Mouse (Mus musculus): ENCODE data around the gene Rad9b.
"Not testable (repeated sequence)": the region's sequence is repeated elsewhere in the genome, so short reads cannot be mapped to it uniquely, and the experiment has no call there.

Gene Rad9b

DNA sequence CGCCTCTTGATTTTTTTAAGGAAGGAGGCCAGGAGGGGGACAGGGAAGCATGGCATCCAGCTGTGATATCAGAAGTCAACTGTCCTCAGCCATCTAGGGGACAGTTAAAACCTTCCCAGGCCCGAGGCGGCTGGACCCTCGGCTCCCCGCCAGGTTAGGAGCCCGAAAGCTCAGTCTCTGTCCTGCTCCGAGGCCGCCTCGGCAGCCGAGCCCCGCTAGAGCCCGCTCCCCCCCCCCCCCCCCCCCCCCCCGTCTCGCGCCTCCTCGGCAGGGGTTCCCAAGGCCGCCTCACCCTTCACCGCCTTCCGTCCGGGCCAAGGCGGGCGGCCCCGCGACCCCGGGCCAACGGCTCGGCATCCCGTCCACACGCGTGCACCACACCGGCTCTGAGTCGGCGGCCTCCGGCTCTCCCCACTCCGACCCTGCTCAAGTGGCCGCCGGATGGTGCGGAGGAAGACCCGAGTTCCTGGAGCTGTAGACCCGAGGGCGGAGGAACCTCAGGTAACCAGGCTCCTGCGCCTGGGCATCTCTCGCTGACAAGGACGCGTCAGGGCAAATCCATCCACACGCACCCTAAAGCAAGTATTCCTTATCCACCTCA lies 17.7 kb upstream of the Rad9b start, which contains the start of gene Gpn3:
Gene Gpn3, plus strand, starts transcription at position 286 of the 601 bp plus-strand sequence.
- peak; percentile 52 for DNase-seq (ENCODE audit: low spot score)

DNA sequence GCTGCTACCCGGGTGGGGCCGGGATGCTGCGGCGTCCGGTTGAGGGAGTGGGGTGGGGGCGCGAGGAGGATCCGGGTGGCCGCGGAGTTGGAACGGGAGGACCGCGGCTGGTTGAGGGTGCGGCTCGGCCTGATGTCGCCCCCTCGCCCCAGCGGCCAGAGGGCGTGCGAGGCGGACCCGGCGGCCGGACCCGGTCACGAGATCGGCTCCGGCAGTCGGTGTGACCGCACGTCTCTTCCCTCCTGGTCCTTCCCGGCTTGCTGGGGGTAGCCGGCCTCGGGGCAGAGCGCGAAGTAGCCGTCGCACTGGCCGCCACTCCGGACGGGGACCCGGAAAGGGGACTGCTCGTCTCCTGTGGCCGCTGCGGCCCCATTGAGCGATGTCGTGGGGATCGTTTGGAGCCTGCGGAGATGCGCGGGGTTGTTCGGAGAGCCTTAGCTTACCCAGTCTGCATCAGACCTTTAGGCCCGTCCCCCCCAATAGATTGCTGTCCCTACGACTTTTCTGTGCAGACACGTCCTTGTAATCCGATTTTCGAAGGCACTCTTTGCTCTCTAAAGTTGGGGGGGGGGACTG lies 547 bp upstream of the Rad9b start:
- DNase-seq (ENCODE audit: low spot score): no peak

DNA sequence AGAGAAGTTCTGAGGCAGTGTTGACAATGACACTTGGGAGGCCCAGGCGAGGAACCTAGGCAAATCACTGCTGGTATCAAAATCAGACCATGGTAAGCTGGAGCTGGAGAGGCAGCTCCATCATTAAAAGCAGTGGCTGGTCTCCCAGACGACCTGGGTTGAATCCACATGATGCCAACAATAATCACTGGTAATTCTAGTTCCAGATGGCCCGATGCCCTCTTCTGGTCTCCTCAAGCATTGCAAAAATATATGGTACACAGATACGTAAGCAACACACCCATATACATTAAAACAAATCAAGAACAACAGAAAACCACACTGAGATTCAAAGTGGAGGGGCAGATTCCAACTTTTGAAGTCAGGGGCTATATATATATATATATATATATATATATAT lies 8.3 kb downstream of the Rad9b start:
- DNase-seq (ENCODE audit: low spot score): no peak

DNA sequence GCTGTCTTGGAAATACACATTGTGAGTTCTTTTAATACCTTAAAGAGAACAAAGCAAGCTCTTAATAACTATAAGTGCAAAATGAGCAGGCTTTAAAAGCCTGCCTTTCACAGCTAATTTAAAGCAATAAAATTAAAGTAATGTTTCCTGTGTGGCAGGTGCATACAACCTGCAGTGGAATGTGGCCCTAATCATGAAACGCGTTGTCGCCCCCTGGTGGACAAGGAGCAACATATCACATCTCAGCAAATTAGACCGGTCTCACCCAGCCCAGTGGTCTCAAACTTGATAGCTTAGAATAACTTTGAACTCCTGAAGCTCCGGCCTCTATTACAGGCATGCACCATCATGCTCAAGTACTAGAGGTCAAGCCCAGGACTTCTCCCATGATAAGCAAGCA lies 9.8 kb downstream of the Rad9b start:
- peak; percentile 88 for DNase-seq (ENCODE audit: low spot score)

DNA sequence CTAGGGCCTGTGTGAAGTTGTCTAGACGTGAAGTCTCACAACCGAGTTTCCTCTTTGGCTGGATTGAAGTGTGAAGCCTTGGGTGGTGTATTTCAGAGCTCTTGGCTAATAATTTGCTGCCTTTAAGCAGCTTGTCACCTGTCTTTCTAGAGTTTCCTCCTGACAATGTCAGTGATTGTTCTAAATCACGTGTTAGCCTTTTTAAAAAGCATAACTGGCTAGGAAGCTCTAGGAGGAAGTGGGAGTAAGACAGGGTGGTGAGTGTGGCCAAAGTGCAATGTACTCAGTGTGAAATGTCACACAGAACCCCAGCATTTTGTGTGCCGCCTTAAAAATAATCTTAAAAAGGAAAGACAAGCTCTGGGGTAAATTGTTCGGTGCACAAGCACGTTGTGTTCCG lies 10.3 kb downstream of the Rad9b start:
- DNase-seq (ENCODE audit: low spot score): no peak

DNA sequence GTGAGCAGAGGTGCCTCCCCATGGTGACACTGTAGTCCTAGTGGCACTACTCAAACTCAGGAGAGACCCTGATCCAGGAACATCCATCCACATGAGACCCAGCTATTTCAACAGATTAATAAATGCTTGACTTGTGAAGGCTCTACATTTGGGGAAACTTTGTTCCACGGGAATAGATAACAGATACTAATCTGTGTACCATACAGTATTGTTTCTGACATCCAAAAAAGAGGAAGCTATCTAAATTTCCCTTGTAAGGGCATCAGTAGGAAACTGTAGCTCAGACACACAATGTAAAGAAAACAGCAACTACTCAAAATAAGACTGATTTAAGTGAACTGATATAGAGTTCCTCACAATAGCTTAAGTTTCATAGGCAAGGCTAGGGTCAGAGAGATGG lies 11.2 kb downstream of the Rad9b start:
- no peak for DNase-seq (ENCODE audit: low spot score)

DNA sequence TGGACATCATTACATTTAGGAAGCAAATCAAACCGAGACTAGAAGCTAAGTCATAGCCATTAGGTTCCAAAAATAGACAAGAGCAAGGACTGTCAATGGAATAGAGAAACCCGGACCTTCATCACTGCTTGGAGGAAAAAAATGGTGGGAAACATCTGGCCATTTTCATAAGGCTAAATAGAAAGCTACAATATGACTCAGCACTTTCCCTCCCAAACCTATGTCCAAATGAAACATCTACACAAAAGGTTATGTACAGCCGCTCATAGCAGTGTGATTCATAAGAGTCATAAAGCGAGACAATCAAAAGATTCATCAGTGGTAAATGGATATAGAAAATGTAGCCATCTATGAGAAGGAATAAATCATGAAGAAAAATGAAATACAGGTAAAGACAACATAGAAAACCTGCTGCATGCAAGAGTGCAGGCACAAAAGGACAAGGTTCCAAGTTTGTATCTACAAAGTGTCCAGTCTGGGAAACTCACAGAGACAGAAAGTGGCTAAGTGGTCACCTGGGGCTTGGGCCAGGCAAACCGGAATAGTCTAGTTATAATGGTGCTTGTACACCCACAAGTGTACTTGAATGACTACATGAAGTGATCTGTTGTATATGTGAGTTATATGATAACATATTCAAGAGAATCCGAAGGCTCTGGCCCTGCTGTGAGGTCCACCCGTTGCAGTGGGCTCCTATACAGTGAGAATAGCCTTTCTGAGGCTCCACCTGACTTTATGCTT lies 17.3 kb downstream of the Rad9b start:
- no peak for DNase-seq (ENCODE audit: low spot score)

DNA sequence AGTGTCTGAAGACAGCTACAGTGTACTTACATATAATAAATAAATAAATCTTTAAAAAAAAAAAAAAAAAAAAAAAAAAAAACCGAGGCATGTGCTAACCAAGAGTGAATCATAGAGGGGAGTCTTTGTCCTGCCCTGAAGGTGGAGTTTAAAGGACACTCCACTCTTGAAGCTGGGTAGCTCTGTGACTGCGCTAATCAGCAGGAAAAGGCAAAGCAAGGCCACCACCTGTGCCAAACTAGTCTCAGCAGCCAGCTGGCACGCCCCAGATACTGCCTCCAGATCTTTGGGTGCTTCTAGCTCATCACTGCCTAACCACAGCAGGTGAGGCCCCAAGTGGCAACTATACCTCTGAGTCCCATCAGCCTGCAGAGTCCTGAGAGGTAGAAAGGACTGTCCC lies 19.4 kb downstream of the Rad9b start:
- no peak for DNase-seq (ENCODE audit: low spot score)

DNA sequence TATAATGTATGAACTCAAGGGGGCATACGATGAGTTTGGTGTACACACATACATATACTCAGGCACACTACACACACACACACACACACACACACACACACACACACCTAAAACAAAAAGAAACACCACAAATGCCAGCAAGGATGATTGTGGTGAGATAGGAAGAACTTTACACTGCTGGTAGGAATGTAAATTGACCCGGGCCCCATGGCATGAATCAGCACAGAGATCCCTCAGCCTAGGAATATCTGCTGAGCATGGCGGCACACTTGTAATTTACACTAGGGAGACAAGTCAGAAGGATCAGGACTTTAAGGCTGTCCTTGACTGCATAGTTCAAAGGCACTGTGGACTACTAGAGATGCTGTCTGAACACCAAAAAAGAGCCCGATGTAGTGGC lies 23.8 kb downstream of the Rad9b start:
- DNase-seq (ENCODE audit: low spot score): no peak

GRCm38 (mm10) chr5:122327283-122327682 lies 26.8 kb downstream of the Rad9b start:
- DNase-seq (ENCODE audit: low spot score): no peak

- no peak for DNase-seq (ENCODE audit: low spot score)
Observed at GRCm38 (mm10) chr5:122325477-122325876, 28.6 kb downstream of the Rad9b start.

DNA sequence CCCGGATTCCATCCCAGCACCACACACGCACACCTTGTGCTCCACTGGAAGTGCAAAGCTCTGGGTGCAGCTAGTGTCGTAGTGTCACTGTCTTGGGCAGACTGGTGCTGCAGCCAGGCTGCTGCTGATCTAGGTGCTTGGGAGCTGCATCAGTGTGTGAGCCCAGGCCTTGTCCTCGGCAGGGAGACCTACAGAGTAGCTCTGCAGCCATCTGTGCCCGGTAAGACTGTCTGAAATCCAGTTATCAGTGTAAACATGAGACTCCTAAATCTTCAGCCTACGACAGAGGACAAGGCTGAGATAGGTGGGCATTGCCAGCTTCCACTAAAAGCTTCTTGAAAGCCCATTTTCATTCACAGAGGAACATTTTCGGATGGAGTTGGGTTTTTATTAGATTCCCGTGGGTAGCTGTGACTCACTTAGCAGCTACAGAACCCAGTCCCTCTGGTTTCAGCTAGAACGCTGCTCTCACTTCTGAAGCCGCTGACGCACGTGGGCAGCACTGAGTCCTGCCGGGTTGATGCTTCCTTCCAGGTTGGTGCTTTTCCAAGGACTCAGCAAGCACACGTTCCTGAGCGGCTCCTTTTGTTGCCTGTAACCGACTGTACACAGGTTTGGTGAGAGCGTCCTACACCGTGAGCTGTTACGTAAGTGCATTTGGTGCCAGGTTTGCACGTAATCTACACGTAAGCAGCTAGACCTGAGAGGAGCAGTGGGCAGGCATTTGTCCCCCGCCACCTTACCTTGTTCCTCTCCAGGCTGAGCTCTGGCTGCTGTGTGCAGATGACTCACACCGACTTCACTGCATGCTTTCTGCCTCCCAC lies 29.2 kb downstream of the Rad9b start:
- no peak for DNase-seq (ENCODE audit: low spot score)

DNA sequence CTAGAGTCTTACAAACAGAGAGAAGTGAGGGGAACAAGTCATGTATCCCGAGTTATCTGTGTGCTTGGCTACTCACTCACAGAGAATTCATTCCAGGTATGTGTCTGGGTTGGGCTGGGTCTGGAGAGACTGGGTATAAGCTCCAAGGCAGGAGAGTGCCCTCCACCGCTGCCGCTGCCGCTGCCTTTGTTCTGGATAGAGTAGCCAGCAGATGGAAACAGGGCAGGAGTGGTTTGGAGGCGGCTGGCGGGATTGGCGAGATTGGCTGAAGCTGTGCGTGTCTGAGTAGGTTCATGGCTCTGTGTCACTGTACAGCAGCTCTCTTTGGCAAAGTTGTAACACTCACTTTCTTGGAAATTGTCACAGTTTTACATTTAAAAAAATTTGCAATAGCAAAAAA lies 30.5 kb downstream of the Rad9b start:
- DNase-seq (ENCODE audit: low spot score): peak; percentile 21

DNA sequence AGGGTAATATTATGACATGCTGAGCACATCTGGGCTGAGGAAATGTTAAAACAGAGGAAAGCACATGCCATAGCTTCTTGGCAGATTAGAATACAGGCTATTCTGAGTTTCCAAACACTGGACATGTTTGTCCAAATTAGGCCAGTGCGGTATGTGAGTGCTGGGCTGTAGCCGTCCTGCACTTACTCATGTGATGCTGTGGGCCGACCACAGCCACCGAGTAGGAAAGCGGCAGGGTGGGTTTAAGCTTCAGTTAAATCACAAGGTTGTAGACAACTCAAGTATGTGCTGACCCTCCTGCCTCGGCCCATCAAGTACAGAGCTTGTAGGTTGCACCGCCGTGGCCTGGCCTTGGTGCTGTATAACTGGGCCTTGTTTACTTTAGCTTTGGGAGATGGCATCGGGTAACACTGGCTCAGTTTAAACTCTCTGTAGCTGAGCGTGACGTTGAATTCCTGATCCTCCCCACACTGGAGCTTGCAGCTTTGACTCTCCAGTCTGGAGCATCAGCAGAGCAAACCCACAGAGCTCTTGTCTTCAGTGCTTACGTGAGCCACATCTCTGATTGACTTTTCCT lies 33.7 kb downstream of the Rad9b start:
- DNase-seq (ENCODE audit: low spot score): no peak

DNA sequence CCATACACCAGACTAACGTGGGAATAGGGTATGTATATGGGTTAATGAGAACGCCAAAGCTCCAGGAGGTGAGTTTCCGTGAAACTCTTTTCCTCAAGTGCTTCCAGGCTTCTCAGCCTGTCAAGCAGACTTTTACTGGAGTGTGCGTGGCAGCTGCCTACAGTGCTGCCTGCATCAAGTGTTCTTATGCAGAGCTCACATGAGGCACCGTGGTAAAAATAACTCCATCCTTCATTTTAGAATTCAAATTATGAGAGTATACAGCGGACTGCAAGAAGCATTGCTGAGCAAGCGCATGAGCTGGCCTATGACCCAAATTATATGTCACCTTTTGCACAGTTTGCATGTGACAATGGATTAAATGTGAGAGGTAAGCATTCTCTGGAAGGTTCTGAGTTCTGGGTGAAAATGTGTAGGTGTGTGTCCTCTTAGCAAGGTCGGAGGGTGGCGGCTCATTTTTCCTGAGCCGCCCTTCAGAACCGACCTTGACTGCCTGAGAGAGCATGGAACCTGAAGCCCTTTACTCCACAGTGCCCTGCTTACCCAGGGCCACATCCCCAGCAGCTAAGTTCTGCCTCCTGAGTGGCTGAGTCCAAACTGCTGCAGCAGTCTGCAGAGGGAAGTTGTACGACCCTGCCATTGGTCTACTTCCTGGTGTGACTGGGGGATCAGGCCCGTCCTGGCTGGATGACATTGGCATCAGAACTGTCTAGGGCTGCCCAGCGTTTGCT lies 34.4 kb downstream of the Rad9b start:
- no peak for DNase-seq (ENCODE audit: low spot score)

DNA sequence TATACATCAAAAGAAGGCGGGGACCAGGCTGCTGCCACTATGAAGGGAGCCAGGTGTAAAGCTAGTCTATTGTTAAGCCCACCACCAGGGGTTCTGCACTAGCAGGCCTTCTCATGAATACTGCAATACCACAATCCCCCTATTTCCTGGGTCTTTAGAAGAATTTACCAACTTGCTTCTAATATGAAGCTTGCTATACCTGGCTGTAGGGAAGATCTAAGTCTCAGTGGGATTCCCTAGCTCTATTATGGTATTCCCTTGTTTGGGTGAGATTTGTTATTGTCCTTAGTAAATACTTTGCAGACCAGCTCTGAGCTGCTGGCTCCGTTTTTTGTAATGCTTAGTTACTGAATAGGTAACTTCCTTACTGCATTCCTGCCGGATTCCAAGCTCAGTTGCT lies 35.1 kb downstream of the Rad9b start:
- DNase-seq (ENCODE audit: low spot score): not testable (repeated sequence)

GRCm38 (mm10) chr5:122318100-122318499 lies 35.9 kb downstream of the Rad9b start:
- peak; percentile 23 for DNase-seq (ENCODE audit: low spot score)

DNA sequence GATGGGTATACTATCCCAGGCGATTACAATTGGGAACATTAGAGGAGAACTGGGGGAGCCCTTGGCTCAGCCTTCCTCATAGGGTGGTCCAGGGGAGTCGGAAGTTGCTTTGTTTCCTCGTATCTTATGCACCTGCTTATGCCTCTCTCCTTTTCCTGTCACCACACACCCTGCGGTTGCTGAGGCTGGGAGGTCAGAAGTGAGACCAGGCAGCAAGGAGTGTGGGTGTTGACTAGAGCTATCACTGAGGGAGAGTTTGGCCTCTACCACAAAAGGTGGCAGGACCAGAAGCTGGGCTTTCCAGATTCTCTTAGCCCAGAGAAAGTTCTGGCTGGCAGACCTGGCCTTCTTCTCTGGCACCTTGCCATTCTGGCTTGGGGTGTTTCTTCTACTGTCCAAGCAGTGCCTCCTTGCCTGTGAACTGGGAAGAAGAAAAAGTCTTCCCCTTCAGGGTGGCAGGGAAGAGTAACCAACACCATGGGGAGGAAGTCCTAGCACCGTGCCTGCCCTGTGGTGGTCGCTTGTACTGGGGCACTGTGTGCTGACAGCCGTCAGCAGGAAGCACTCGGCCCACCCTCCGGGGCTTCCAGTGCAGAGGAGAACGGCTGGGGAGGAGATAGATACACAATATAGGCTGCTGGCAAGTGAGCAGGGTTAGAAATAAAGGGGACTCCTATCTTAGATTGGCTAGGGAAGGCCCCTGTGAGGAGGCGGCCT lies 36.5 kb downstream of the Rad9b start:
- no peak for DNase-seq (ENCODE audit: low spot score)

DNA sequence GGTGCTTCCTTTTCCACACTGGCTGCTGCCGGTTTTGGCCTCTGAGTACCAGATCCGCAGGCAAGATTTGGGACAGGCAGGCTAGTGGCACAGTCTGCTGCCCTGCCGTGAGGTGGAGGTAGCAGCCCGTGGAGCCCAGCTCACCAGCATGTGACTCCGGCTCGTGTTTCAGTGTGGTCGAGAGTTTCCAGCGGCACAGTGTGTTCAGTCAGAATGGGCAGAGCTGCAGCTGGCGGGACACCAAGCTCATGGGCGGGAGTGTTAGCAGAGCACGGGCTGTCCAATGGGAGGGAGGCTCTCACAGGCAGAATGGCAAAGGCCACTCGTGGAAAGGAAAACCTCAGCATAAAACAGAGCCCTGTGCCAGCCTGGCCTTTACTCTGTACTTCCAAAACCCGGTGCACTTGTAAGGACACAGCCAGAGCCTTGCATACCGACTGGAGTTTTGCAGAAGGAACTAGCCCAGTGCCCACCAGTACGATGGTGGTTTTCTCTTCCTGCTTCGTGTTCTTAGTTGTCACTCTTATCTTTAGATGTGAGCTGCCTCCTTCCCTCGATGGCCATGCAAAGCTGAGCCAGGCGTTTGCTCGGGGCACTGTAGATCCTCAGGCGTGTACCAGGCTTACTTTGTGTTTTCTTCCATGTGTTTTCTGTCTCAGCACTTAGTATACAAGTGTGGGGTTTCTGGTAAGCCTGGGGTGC lies 38.9 kb downstream of the Rad9b start:
- no peak for DNase-seq (ENCODE audit: low spot score)

- no peak for DNase-seq (ENCODE audit: low spot score)
Observed at GRCm38 (mm10) chr5:122312942-122313684, 40.9 kb downstream of the Rad9b start.
